Mouse (Mus musculus): ENCODE measurements at regions not wholly inside any gene's neighbourhood (a gene's known extent, or its start where the extent isn't known, plus 50 kb on each side); places are given as distances from the start of the nearest gene placed in this dataset.

GRCm38 (mm10) chr13:75598675-75599074 is 107.9 kb upstream of the Ell2 start:
- no peak for DNase-seq (ENCODE audit: low read depth in 3 of 3, low spot score in 3 of 3)
- no peaks in the 10 kb centered on the region for H3K27me3 ChIP-seq (ENCODE audit: control insufficient read depth, insufficient read depth, low read length)
- H3K9me3 ChIP-seq (ENCODE audit: control insufficient read depth, low read length) = no peaks in the 10 kb centered on the region
- no peaks in the 10 kb centered on the region for H3K4me1 ChIP-seq (replicated peaks; ENCODE audit: control insufficient read depth in 2 of 2, insufficient read depth in 2 of 2, low read length in 1 of 2)
- WGBS (ENCODE audit: insufficient replicate concordance) = 81% methylated on average over 1 of the region's 1 CpGs
- no peak overlapping the region for H3K4me2 ChIP-seq (ENCODE audit: low read depth)
- no peak for ATAC-seq (ENCODE audit: insufficient read depth)
- H3K36me3 ChIP-seq (replicated peaks; ENCODE audit: control insufficient read depth, insufficient read depth, low read depth) = no peaks in the 10 kb centered on the region
- no peak overlapping the region for H3K9ac ChIP-seq (replicated peaks)
- H3K27ac ChIP-seq = no peak overlapping the region
- H3K4me3 ChIP-seq (ENCODE audit: insufficient read depth in 1 of 2, low read depth in 2 of 2, low read length in 2 of 2) = no peak overlapping the region
- no peak for TF ChIP-seq CTCF (IDR thresholded peaks at IDR 0.05; ENCODE audit: low read depth)
- no peak for TF ChIP-seq EP300 (IDR thresholded peaks at IDR 0.05; ENCODE audit: low read depth)

- TF ChIP-seq EP300 (IDR thresholded peaks at IDR 0.05; ENCODE audit: low read depth) (no peak), CTCF (IDR thresholded peaks at IDR 0.05; ENCODE audit: low read depth) (no peak)
- Histone ChIP-seq H3K4me3 (ENCODE audit: insufficient read depth in 1 of 2, low read depth in 2 of 2, low read length in 2 of 2) (no peak overlapping the region), H3K4me1 (replicated peaks; ENCODE audit: control insufficient read depth in 2 of 2, insufficient read depth in 2 of 2, low read length in 1 of 2) (no peaks in the 10 kb centered on the region), H3K4me2 (ENCODE audit: low read depth) (no peak overlapping the region), H3K9ac (replicated peaks) (no peak overlapping the region), H3K9me3 (ENCODE audit: control insufficient read depth, low read length) (no peaks in the 10 kb centered on the region), H3K27me3 (ENCODE audit: control insufficient read depth, insufficient read depth, low read length) (no peaks in the 10 kb centered on the region), H3K27ac (no peak overlapping the region), H3K36me3 (replicated peaks; ENCODE audit: control insufficient read depth, insufficient read depth, low read depth) (no peaks in the 10 kb centered on the region)
- 61% methylated on average over 3 of the region's 3 CpGs for WGBS (ENCODE audit: insufficient replicate concordance)
- no peak for ATAC-seq (ENCODE audit: insufficient read depth)
- no peak for DNase-seq (ENCODE audit: low read depth in 3 of 3, low spot score in 3 of 3)
Measured at GRCm38 (mm10) chr13:75623229-75623628, 83.3 kb upstream of the Ell2 start.

- H3K27ac ChIP-seq = no peak overlapping the region
- H3K4me2 ChIP-seq (ENCODE audit: low read depth) = no peak overlapping the region
- H3K9ac ChIP-seq (replicated peaks) = no peak overlapping the region
- TF ChIP-seq EP300 (IDR thresholded peaks at IDR 0.05; ENCODE audit: low read depth) = no peak
- no peak for TF ChIP-seq CTCF (IDR thresholded peaks at IDR 0.05; ENCODE audit: low read depth)
- H3K36me3 ChIP-seq (replicated peaks; ENCODE audit: control insufficient read depth, insufficient read depth, low read depth) = no peaks in the 10 kb centered on the region
- no peaks in the 10 kb centered on the region for H3K9me3 ChIP-seq (ENCODE audit: control insufficient read depth, low read length)
- no peak for DNase-seq (ENCODE audit: low read depth in 3 of 3, low spot score in 3 of 3)
- H3K4me1 ChIP-seq (replicated peaks; ENCODE audit: control insufficient read depth in 2 of 2, insufficient read depth in 2 of 2, low read length in 1 of 2) = no peaks in the 10 kb centered on the region
- no peaks in the 10 kb centered on the region for H3K27me3 ChIP-seq (ENCODE audit: control insufficient read depth, insufficient read depth, low read length)
- WGBS (ENCODE audit: insufficient replicate concordance) = 51% methylated on average over 1 of the region's 1 CpGs
- no peak overlapping the region for H3K4me3 ChIP-seq (ENCODE audit: insufficient read depth in 1 of 2, low read depth in 2 of 2, low read length in 2 of 2)
- ATAC-seq (ENCODE audit: insufficient read depth) = no peak
Measured at GRCm38 (mm10) chr13:75627405-75627804, 79.2 kb upstream of the Ell2 start.

GRCm38 (mm10) chr13:75631048-75631447 is 75.5 kb upstream of the Ell2 start:
- H3K9me3 ChIP-seq (ENCODE audit: control insufficient read depth, low read length) = no peaks in the 10 kb centered on the region
- no peak for ATAC-seq (ENCODE audit: insufficient read depth)
- TF ChIP-seq EP300 (IDR thresholded peaks at IDR 0.05; ENCODE audit: low read depth) (no peak), CTCF (IDR thresholded peaks at IDR 0.05; ENCODE audit: low read depth) (no peak)

GRCm38 (mm10) chr13:75647513-75647912 is 59.0 kb upstream of the Ell2 start:
- Histone ChIP-seq H3K9ac (replicated peaks) (no peak overlapping the region), H3K4me2 (ENCODE audit: low read depth) (no peak overlapping the region), H3K27me3 (ENCODE audit: control insufficient read depth, insufficient read depth, low read length) (no peaks in the 10 kb centered on the region), H3K36me3 (replicated peaks; ENCODE audit: control insufficient read depth, insufficient read depth, low read depth) (no peaks in the 10 kb centered on the region), H3K4me1 (replicated peaks; ENCODE audit: control insufficient read depth in 2 of 2, insufficient read depth in 2 of 2, low read length in 1 of 2) (no peaks in the 10 kb centered on the region), H3K9me3 (ENCODE audit: control insufficient read depth, low read length) (no peaks in the 10 kb centered on the region), H3K4me3 (ENCODE audit: insufficient read depth in 1 of 2, low read depth in 2 of 2, low read length in 2 of 2) (no peak overlapping the region), H3K27ac (no peak overlapping the region)
- TF ChIP-seq EP300 (IDR thresholded peaks at IDR 0.05; ENCODE audit: low read depth) = no peak
- no peak for TF ChIP-seq CTCF (IDR thresholded peaks at IDR 0.05; ENCODE audit: low read depth)
- WGBS (ENCODE audit: insufficient replicate concordance) = 65% methylated on average over 1 of the region's 1 CpGs
- no peak for DNase-seq (ENCODE audit: low read depth in 3 of 3, low spot score in 3 of 3)
- no peak for ATAC-seq (ENCODE audit: insufficient read depth)

More at GRCm38 (mm10) chr13:75631048-75631447, 75.5 kb upstream of the Ell2 start:
- Histone ChIP-seq H3K9ac (replicated peaks) (no peak overlapping the region), H3K27ac (no peak overlapping the region), H3K4me2 (ENCODE audit: low read depth) (no peak overlapping the region), H3K4me1 (replicated peaks; ENCODE audit: control insufficient read depth in 2 of 2, insufficient read depth in 2 of 2, low read length in 1 of 2) (no peaks in the 10 kb centered on the region), H3K36me3 (replicated peaks; ENCODE audit: control insufficient read depth, insufficient read depth, low read depth) (no peaks in the 10 kb centered on the region), H3K27me3 (ENCODE audit: control insufficient read depth, insufficient read depth, low read length) (no peaks in the 10 kb centered on the region), H3K4me3 (ENCODE audit: insufficient read depth in 1 of 2, low read depth in 2 of 2, low read length in 2 of 2) (no peak overlapping the region)
- no peak for DNase-seq (ENCODE audit: low read depth in 3 of 3, low spot score in 3 of 3)
- WGBS (ENCODE audit: insufficient replicate concordance) = 72% methylated on average over 1 of the region's 1 CpGs

Data from liver, embryonic 14.5 days (tissue).